Mouse (Mus musculus): ENCODE measurements around the gene Hint2. TPM values are rescaled to one million over a fixed set of nuclear protein-coding genes. Genes with fewer than 3 reads are reported as not detected.
A peak's percentile ranks its signal among the peaks of the same experiment; 100 is the strongest.

Gene Hint2
- polyA plus RNA-seq, 1 experiment, result 30.1 TPM

DNA sequence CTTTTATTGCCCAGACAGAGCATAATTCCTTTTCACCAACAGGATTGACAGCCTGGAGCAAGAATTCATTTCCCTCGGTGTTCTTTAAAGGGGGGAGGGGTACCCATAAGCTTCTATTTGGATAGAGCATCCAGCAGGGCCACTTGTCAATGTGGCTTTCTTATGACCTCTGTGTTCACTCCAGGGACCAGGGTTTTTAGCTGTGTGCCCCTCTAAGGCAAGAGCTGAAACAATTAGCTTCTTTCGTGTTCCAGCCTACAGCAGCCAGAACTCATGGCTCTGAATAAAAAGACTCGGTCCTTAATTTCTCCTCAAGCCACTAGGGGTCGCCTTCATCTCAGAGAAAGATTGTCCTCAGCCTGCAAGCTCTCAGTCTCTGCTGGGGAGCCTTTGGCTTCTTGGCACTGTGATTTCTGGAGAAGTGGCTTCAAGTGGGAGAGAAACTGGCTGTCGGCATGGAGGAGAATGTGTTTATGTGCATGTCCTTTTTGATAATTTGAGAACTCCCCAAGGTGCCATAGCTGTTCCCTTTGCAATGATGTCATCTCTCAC lies 26.2 kb downstream of the Hint2 start:
- Histone ChIP-seq H3K36me3 (ENCODE audit: control insufficient read depth, insufficient read depth, low read length, poor library complexity, severe bottlenecking) (no peaks in the 10 kb centered on the region), H3K27me3 (ENCODE audit: control insufficient read depth, insufficient read depth, low read length, poor library complexity, severe bottlenecking) (peaks cover 5% of the 10 kb centered on the region; the same call in 1 of the 2 replicates), H3K4me3 (ENCODE audit: low read depth, low read length) (no peak overlapping the region), H3K27ac (ENCODE audit: insufficient read depth, low read length) (no peak overlapping the region), H3K4me1 (ENCODE audit: control insufficient read depth, insufficient read depth, low read length) (no peaks in the 10 kb centered on the region), H3K9ac (ENCODE audit: low read depth, poor library complexity, severe bottlenecking) (no peak overlapping the region), H3K9me3 (replicated peaks; ENCODE audit: control insufficient read depth, insufficient read depth, low read length, poor library complexity, severe bottlenecking) (peaks cover 6% of the 10 kb centered on the region)
- TF ChIP-seq CTCF (IDR thresholded peaks at IDR 0.05; ENCODE audit: low read depth, low read length) (peak; percentile 59), EP300 (IDR thresholded peaks at IDR 0.05; ENCODE audit: insufficient read depth, low read depth, low read length) (no peak)

DNA sequence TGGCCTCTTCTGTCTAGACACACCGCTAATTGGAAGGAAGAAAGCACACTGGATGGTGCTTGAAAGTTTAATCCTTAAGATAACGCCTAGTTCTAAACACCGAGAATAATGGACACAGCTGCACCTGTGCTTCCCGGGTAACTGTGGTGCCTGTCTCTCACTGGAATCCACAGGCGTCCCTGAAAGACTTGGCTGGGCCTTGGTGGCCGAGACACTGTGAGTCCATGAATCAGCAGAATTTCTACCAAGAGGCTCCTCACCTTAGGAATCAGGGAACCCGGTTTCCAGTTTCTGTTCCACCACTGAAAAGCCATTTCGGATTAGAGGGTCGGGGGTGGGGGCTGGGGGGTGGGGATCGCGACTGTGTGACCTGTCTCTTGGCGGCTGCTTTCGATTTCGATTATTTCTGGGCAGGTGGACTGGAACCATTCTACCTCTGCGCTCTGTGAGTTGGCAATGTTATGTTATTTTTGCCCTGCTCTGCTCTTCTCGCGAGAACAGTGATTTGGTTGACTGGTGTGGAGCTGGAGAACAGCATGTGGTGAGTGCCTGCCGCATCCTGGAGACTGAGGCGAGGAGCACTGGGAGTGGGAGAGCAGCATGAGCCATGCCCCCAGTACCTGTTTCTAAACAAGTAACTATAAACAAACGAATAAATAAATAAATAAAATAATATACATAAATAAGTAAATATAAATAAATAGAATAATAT lies 27.0 kb downstream of the Hint2 start:
- Histone ChIP-seq H3K27me3 (ENCODE audit: control insufficient read depth, insufficient read depth, low read length, poor library complexity, severe bottlenecking) (peaks cover 5% of the 10 kb centered on the region; the same call in 1 of the 2 replicates), H3K9ac (ENCODE audit: low read depth, poor library complexity, severe bottlenecking) (no peak overlapping the region)

DNA sequence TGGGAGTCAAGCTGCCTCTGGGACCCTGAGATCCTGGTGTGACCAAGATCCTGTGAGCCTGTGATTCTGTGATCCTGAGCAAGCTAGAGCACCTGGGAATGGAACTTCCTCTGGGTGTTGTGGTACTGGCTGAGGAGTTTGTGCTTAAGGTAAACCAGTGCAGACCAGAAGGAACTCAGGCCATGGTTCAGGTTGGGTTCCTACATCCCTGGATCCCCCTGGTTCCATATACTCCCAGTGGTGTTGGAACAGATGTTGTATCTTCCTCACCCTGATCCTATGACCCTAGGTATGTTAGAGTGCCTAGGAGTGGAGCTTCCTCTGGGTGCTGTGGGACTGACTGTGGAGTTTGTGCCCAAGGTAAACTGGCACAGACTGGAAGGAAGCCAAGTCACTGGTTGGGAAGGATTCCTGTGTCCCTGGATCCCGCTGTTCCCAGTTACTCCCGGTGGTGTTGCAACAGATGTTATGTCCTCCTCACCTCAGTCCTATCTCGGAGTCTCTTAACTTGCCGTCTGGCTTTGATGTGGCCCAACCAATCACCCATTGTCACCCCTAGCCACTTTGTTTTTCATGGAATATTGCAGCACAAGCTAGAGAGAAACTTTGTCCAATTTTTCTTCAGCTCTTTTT lies 36.0 kb downstream of the Hint2 start:
- H3K9me3 ChIP-seq (replicated peaks; ENCODE audit: control insufficient read depth, insufficient read depth, low read length, poor library complexity, severe bottlenecking), result peaks cover 5% of the 10 kb centered on the region
- no peaks in the 10 kb centered on the region for H3K36me3 ChIP-seq (ENCODE audit: control insufficient read depth, insufficient read depth, low read length, poor library complexity, severe bottlenecking)
- no peaks in the 10 kb centered on the region for H3K4me1 ChIP-seq (ENCODE audit: control insufficient read depth, insufficient read depth, low read length)
- TF ChIP-seq EP300 (IDR thresholded peaks at IDR 0.05; ENCODE audit: insufficient read depth, low read depth, low read length) (no peak), CTCF (IDR thresholded peaks at IDR 0.05; ENCODE audit: low read depth, low read length) (no peak), POLR2A (IDR thresholded peaks at IDR 0.05; ENCODE audit: insufficient read depth, low read length) (no peak)
- H3K9ac ChIP-seq (ENCODE audit: low read depth, poor library complexity, severe bottlenecking), result no peak overlapping the region
- H3K27me3 ChIP-seq (ENCODE audit: control insufficient read depth, insufficient read depth, low read length, poor library complexity, severe bottlenecking), result no peaks in the 10 kb centered on the region
- H3K4me3 ChIP-seq (ENCODE audit: low read depth, low read length), result no peak overlapping the region
- no peak overlapping the region for H3K27ac ChIP-seq (ENCODE audit: insufficient read depth, low read length)

More for the DNA sequence above, 27.0 kb downstream of the Hint2 start:
- Histone ChIP-seq H3K4me3 (ENCODE audit: low read depth, low read length) (no peak overlapping the region), H3K36me3 (ENCODE audit: control insufficient read depth, insufficient read depth, low read length, poor library complexity, severe bottlenecking) (no peaks in the 10 kb centered on the region), H3K9me3 (replicated peaks; ENCODE audit: control insufficient read depth, insufficient read depth, low read length, poor library complexity, severe bottlenecking) (peaks cover 10% of the 10 kb centered on the region), H3K27ac (ENCODE audit: insufficient read depth, low read length) (no peak overlapping the region), H3K4me1 (ENCODE audit: control insufficient read depth, insufficient read depth, low read length) (no peaks in the 10 kb centered on the region)
- no peak for TF ChIP-seq CTCF (IDR thresholded peaks at IDR 0.05; ENCODE audit: low read depth, low read length)
- no peak for TF ChIP-seq POLR2A (IDR thresholded peaks at IDR 0.05; ENCODE audit: insufficient read depth, low read length)
- no peak for TF ChIP-seq EP300 (IDR thresholded peaks at IDR 0.05; ENCODE audit: insufficient read depth, low read depth, low read length)

DNA sequence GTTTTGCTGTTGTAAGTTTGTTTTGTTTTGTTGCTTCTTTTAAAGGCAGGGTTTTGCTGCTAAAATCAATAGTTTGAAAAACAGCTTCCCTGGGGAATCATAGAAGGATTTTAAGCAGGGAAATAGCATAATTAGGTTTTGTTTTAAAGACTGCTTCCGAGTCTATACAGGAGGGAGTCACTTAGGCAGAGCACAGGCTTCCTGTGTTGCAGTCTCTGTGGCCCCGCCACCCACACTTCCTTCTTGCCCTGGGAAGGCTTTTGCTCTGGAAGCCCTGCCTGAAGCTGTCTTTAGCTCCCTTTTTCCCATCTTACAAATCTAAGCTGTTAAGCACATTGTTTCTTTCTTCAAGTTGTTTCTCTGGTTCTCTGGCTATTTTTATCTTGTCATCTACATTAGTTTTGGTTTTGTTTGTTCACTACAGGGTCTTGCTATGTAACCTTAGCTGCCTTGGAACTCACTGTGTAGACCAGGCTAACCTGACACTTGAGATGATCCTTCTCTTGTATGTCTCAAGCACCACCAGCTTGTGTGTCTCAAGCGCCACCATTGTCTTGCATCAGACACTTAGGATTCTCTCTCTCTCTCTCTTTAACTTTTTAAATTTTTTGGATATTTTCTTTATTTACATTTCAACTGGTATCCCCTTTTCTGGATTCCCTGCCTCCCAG lies 43.1 kb downstream of the Hint2 start:
- no peak overlapping the region for H3K9ac ChIP-seq (ENCODE audit: low read depth, poor library complexity, severe bottlenecking)
- no peak for TF ChIP-seq CTCF (IDR thresholded peaks at IDR 0.05; ENCODE audit: low read depth, low read length)
- TF ChIP-seq POLR2A (IDR thresholded peaks at IDR 0.05; ENCODE audit: insufficient read depth, low read length), result no peak
- TF ChIP-seq EP300 (IDR thresholded peaks at IDR 0.05; ENCODE audit: insufficient read depth, low read depth, low read length), result no peak
- H3K36me3 ChIP-seq (ENCODE audit: control insufficient read depth, insufficient read depth, low read length, poor library complexity, severe bottlenecking), result no peaks in the 10 kb centered on the region
- no peaks in the 10 kb centered on the region for H3K9me3 ChIP-seq (replicated peaks; ENCODE audit: control insufficient read depth, insufficient read depth, low read length, poor library complexity, severe bottlenecking)
- no peak overlapping the region for H3K4me3 ChIP-seq (ENCODE audit: low read depth, low read length)
- no peaks in the 10 kb centered on the region for H3K4me1 ChIP-seq (ENCODE audit: control insufficient read depth, insufficient read depth, low read length)
- H3K27me3 ChIP-seq (ENCODE audit: control insufficient read depth, insufficient read depth, low read length, poor library complexity, severe bottlenecking), result no peaks in the 10 kb centered on the region; the same call in 1 of the 2 replicates
- H3K27ac ChIP-seq (ENCODE audit: insufficient read depth, low read length), result no peak overlapping the region

DNA sequence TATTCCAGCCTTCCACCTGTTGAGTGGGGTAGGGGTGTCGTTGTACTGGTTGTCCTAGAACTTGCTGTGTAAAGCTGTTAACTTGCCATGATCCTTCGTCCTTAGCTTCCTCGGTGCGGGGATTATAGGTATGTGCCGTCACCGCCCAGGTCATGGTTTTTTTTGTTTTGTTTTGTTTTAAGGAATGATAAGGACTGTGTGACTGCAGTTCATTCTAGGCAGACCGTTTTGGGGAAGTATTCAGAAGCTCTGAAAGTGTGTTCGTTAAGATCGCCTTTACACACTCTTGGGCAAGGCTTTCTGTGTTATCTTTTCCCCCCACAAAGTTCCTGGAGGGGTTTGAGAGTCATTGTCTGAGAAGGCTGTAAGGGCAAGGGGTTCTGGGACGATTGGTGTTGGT lies 43.7 kb downstream of the Hint2 start:
- H3K27ac ChIP-seq (ENCODE audit: insufficient read depth, low read length), result no peak overlapping the region
- TF ChIP-seq POLR2A (IDR thresholded peaks at IDR 0.05; ENCODE audit: insufficient read depth, low read length) (no peak), CTCF (IDR thresholded peaks at IDR 0.05; ENCODE audit: low read depth, low read length) (no peak), EP300 (IDR thresholded peaks at IDR 0.05; ENCODE audit: insufficient read depth, low read depth, low read length) (no peak)
- no peak overlapping the region for H3K9ac ChIP-seq (ENCODE audit: low read depth, poor library complexity, severe bottlenecking)
- H3K4me1 ChIP-seq (ENCODE audit: control insufficient read depth, insufficient read depth, low read length), result no peaks in the 10 kb centered on the region
- H3K27me3 ChIP-seq (ENCODE audit: control insufficient read depth, insufficient read depth, low read length, poor library complexity, severe bottlenecking), result no peaks in the 10 kb centered on the region; the same call in 1 of the 2 replicates
- H3K9me3 ChIP-seq (replicated peaks; ENCODE audit: control insufficient read depth, insufficient read depth, low read length, poor library complexity, severe bottlenecking), result no peaks in the 10 kb centered on the region
- no peak overlapping the region for H3K4me3 ChIP-seq (ENCODE audit: low read depth, low read length)
- H3K36me3 ChIP-seq (ENCODE audit: control insufficient read depth, insufficient read depth, low read length, poor library complexity, severe bottlenecking), result no peaks in the 10 kb centered on the region
